In the genomic region with DNA sequence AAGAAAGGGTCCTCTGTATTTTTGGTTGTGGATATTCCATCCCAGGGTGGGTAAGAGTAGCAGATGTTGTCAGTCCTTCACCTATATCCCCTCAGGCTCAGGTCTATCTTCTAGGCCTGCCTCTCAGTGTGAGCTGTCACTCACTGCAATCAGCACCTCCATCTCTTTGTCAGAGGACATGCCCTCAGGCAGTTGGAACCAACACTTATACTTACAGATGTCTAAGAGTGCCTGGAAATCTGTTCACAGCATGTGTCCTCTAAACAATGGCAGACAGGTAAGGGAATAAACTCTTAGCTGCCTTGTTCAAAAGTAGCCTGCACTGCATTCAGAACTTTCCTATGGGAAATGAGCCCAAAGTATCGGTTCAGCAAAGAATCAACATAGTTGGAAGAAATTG, we compare ENCODE assay signal across 16 mouse cellular contexts.
DNase-seq lines count a peak whose midpoint lies in the region; ATAC-seq lines count a peak whose summit lies in the region.
"Had no signal": no experiment of that assay in that cellular context is flagged by ENCODE, and none has a peak within 500 bp of the region (broad histone marks: within the 10 kb centered on the region; RNA-seq: fewer than 3 reads in every experiment).

No protein-coding gene starts in this region.

- ATAC-seq in megakaryocyte-erythroid progenitor cell, adult 5-6 weeks (replicated peaks; ENCODE audit: low FRiP score, low TSS enrichment, poor library complexity, severe bottlenecking): no peak
- ATAC-seq: activated CD4-positive, CD25-positive, alpha-beta regulatory T cell, adult 4 months; forebrain, embryonic 14.5 days; forebrain, embryonic 16.5 days had no signal

- DNase-seq in ES-CJ7 (ENCODE audit: low read depth, low spot score) (peak; percentile 83), WW6 (ENCODE audit: low read depth, low spot score) (peak; percentile 26)
- DNase-seq in spleen, adult 12 weeks (ENCODE audit: low spot score): no peak
- no peak for DNase-seq in testis, postnatal 10 days (ENCODE audit: low spot score)
- DNase-seq: adrenal gland, adult 8-10 months; adrenal gland, postnatal 14 days; adrenal gland, postnatal 36 days; cerebellum, adult 11-12 months; cerebellum, adult 2 months; cerebellum, adult 9-10 months; cerebellum, postnatal 10 days; cerebellum, postnatal 25 days had no signal

Comparison
In these comparisons a context has a peak if more than half of its experiments do, and no peak if none do; other contexts are left out.
1. DNase-seq: peak in ES-CJ7 (single experiment) and WW6 (single experiment); none in spleen, adult 12 weeks (single experiment) and testis, postnatal 10 days (single experiment).